In genomic region chr11:23719825-23720224, GRCm38 (mm10) we compare ENCODE assay signal across 27 mouse cellular contexts. TPM values are rescaled to one million over a fixed set of nuclear protein-coding genes. Genes with fewer than 3 reads are reported as not detected.
DNase-seq lines count a peak whose midpoint lies in the region; ATAC-seq and TF ChIP-seq lines count a peak whose summit lies in the region.
"Had no signal": no experiment of that assay in that cellular context is flagged by ENCODE, and none has a peak within 500 bp of the region (broad histone marks: within the 10 kb centered on the region; RNA-seq: fewer than 3 reads in every experiment).

No protein-coding gene starts in this region.

- H3K9me3 ChIP-seq in heart, embryonic 13.5 days: no peaks in the 10 kb centered on the region
- no peaks in the 10 kb centered on the region for H3K9me3 ChIP-seq in MEL (replicated peaks; ENCODE audit: insufficient read depth, low read length)
- H3K9me3 ChIP-seq in liver, embryonic 14.5 days (ENCODE audit: control insufficient read depth, low read length): no peaks in the 10 kb centered on the region
- H3K9me3 ChIP-seq: embryonic facial prominence, embryonic 10.5 days; embryonic facial prominence, embryonic 13.5 days; forebrain, embryonic 12.5 days; forebrain, embryonic 15.5 days; heart, embryonic 10.5 days; hindbrain, embryonic 10.5 days; hindbrain, embryonic 13.5 days; intestine, embryonic 15.5 days had no signal

- H3K79me2 ChIP-seq in MEL (ENCODE audit: control insufficient read depth, insufficient read depth, low read length, poor library complexity): no peaks in the 10 kb centered on the region

- TF ChIP-seq EP300 in MEL (IDR thresholded peaks at IDR 0.05; ENCODE audit: low read depth in 1 of 2, low read length in 2 of 2): peak; percentile 54 to 58; a peak in 2 of 4 replicates
- peak; percentile 36; the same call in 1 of the 2 replicates for TF ChIP-seq EP300 in liver, embryonic 14.5 days (IDR thresholded peaks at IDR 0.05; ENCODE audit: low read depth)

- H3K4me2 ChIP-seq in heart, embryonic 13.5 days: 0 out of 2 replicates have a peak overlapping the region, but pooled peaks have one; percentile 13
- H3K4me2 ChIP-seq in liver, embryonic 14.5 days (ENCODE audit: low read depth): no peak overlapping the region
- H3K4me2 ChIP-seq: embryonic facial prominence, embryonic 13.5 days; forebrain, embryonic 12.5 days; forebrain, embryonic 15.5 days; hindbrain, embryonic 13.5 days; intestine, embryonic 15.5 days had no signal

- no peak for TF ChIP-seq RAD21 in MEL (IDR thresholded peaks at IDR 0.05; ENCODE audit: low read depth, low read length)

- WGBS in heart, embryonic 13.5 days: 78% methylated on average over 3 of the region's 3 CpGs
- 39% methylated on average over 3 of the region's 3 CpGs for WGBS in liver, embryonic 14.5 days (ENCODE audit: insufficient replicate concordance)

- H3K27me3 ChIP-seq in heart, embryonic 13.5 days (replicated peaks): no peaks in the 10 kb centered on the region
- H3K27me3 ChIP-seq in MEL (ENCODE audit: control insufficient read depth in 1 of 2, insufficient read depth in 2 of 2, low read length in 2 of 2): no peaks in the 10 kb centered on the region
- H3K27me3 ChIP-seq in liver, embryonic 14.5 days (ENCODE audit: control insufficient read depth, insufficient read depth, low read length): no peaks in the 10 kb centered on the region
- H3K27me3 ChIP-seq: embryonic facial prominence, embryonic 13.5 days; forebrain, embryonic 12.5 days; forebrain, embryonic 15.5 days; hindbrain, embryonic 13.5 days; intestine, embryonic 15.5 days; Patski had no signal

- peaks cover 94% of the 10 kb centered on the region for H3K36me3 ChIP-seq in heart, embryonic 13.5 days
- H3K36me3 ChIP-seq in MEL (ENCODE audit: control insufficient read depth in 1 of 2, insufficient read depth in 2 of 2, low read length in 2 of 2): peaks cover 7 to 41% of the 10 kb centered on the region in 2 experiments
- peaks cover 10% of the 10 kb centered on the region for H3K36me3 ChIP-seq in liver, embryonic 14.5 days (replicated peaks; ENCODE audit: control insufficient read depth, insufficient read depth, low read depth)

- DNase-seq in heart, adult 11 months: peak; percentile 0
- no peak for DNase-seq in heart, adult 18-20 months
- no peak for DNase-seq in heart, postnatal 4 days
- DNase-seq in MEL (ENCODE audit: low read depth, low spot score): peak; percentile 27
- DNase-seq in liver, embryonic 14.5 days (ENCODE audit: low read depth in 3 of 3, low spot score in 3 of 3): no peak
- DNase-seq in right cerebral cortex, adult 2 months (ENCODE audit: low spot score in 2 of 2): no peak
- DNase-seq in left cerebral cortex, postnatal 10 days (ENCODE audit: extremely low spot score in 1 of 2, low spot score in 2 of 2): no peak
- DNase-seq: adrenal gland, postnatal 10 days; adrenal gland, postnatal 36 days; cerebellum, adult 11-12 months; cerebellum, adult 8-10 months; cerebellum, postnatal 10 days; cerebellum, postnatal 36 days; embryo, embryonic 11 days; gastrocnemius, postnatal 25 days had no signal

- no peak for TF ChIP-seq CTCF in MEL (IDR thresholded peaks at IDR 0.05 in 2 of 3, conservative IDR thresholded peaks at IDR 0.05 in 1 of 3; ENCODE audit: control insufficient read depth in 1 of 3, insufficient read depth in 1 of 3, low read depth in 2 of 3, low read length in 3 of 3, poor library complexity in 1 of 3, severe bottlenecking in 1 of 3)
- TF ChIP-seq CTCF in liver, embryonic 14.5 days (IDR thresholded peaks at IDR 0.05; ENCODE audit: low read depth): no peak

- no peak overlapping the region for H3K9ac ChIP-seq in heart, embryonic 13.5 days
- H3K9ac ChIP-seq in MEL (ENCODE audit: control insufficient read depth, low read depth, low read length, poor library complexity, severe bottlenecking): no peak overlapping the region
- no peak overlapping the region for H3K9ac ChIP-seq in liver, embryonic 14.5 days (replicated peaks)
- H3K9ac ChIP-seq: embryonic facial prominence, embryonic 13.5 days; forebrain, embryonic 12.5 days; forebrain, embryonic 15.5 days; hindbrain, embryonic 13.5 days; intestine, embryonic 15.5 days had no signal

- H3K27ac ChIP-seq in heart, embryonic 13.5 days (replicated peaks): no peak overlapping the region
- no peak overlapping the region for H3K27ac ChIP-seq in MEL (ENCODE audit: control insufficient read depth, low read depth, low read length)
- H3K27ac ChIP-seq in liver, embryonic 14.5 days: no peak overlapping the region
- H3K27ac ChIP-seq: embryonic facial prominence, embryonic 10.5 days; embryonic facial prominence, embryonic 13.5 days; forebrain, embryonic 12.5 days; forebrain, embryonic 15.5 days; heart, embryonic 10.5 days; hindbrain, embryonic 10.5 days; hindbrain, embryonic 13.5 days; intestine, embryonic 15.5 days had no signal

- no peak for ATAC-seq in heart, embryonic 13.5 days (ENCODE audit: extremely low read depth, insufficient number of reproducible peaks, low FRiP score, low TSS enrichment)
- ATAC-seq in liver, embryonic 14.5 days (ENCODE audit: insufficient read depth): no peak
- ATAC-seq: forebrain, embryonic 15.5 days; hindbrain, embryonic 16.5 days; intestine, embryonic 15.5 days; Patski had no signal

- intact Hi-C loops in left cerebral cortex, postnatal 10 days (cut with DNase I): no loop called here

- 0 out of 2 replicates have a peak overlapping the region, but pooled peaks have one; percentile 7 for H3K4me3 ChIP-seq in heart, embryonic 13.5 days
- H3K4me3 ChIP-seq in MEL (ENCODE audit: control insufficient read depth in 1 of 2, insufficient read depth in 1 of 2, low read depth in 2 of 2, low read length in 2 of 2): no peak overlapping the region
- H3K4me3 ChIP-seq in liver, embryonic 14.5 days (ENCODE audit: insufficient read depth in 1 of 2, low read depth in 2 of 2, low read length in 2 of 2): no peak overlapping the region
- H3K4me3 ChIP-seq: embryonic facial prominence, embryonic 10.5 days; embryonic facial prominence, embryonic 13.5 days; erythroblast, embryonic 14.5 days; forebrain, embryonic 12.5 days; forebrain, embryonic 15.5 days; heart, embryonic 10.5 days; hindbrain, embryonic 10.5 days; hindbrain, embryonic 13.5 days; intestine, embryonic 15.5 days had no signal

- H3K4me1 ChIP-seq in heart, embryonic 13.5 days: no peaks in the 10 kb centered on the region
- H3K4me1 ChIP-seq in MEL (ENCODE audit: control insufficient read depth in 1 of 2, insufficient read depth in 2 of 2, low read length in 2 of 2): peaks cover 2 to 7% of the 10 kb centered on the region in 2 experiments; a peak in 2 of 4 replicates
- peaks cover 3 to 6% of the 10 kb centered on the region in 2 experiments; a peak in 3 of 4 replicates for H3K4me1 ChIP-seq in liver, embryonic 14.5 days (replicated peaks; ENCODE audit: control insufficient read depth in 2 of 2, insufficient read depth in 2 of 2, low read length in 1 of 2)
- H3K4me1 ChIP-seq: embryonic facial prominence, embryonic 10.5 days; embryonic facial prominence, embryonic 13.5 days; forebrain, embryonic 15.5 days; heart, embryonic 10.5 days; hindbrain, embryonic 13.5 days; intestine, embryonic 15.5 days had no signal

- TF ChIP-seq POLR2A in MEL (IDR thresholded peaks at IDR 0.05; ENCODE audit: control insufficient read depth in 1 of 2, insufficient read depth in 1 of 2, low read depth in 1 of 2, low read length in 2 of 2, poor library complexity in 1 of 2): no peak

TF ChIP-seq in MEL, 35 proteins besides CTCF, POLR2A, EP300 and RAD21:
- no peak for TF ChIP-seq MYC (IDR thresholded peaks at IDR 0.05; ENCODE audit: low read depth, low read length)
- peak; percentile 66; the same call in 1 of the 2 replicates for TF ChIP-seq TCF12 (IDR thresholded peaks at IDR 0.05; ENCODE audit: low read depth, low read length)
- peak; percentile 71 for TF ChIP-seq GATA1 (IDR thresholded peaks at IDR 0.05; ENCODE audit: low read depth, low read length)
- peak; percentile 40; the same call in 1 of the 2 replicates for TF ChIP-seq RCOR1 (IDR thresholded peaks at IDR 0.05; ENCODE audit: low read depth, low read length)
- TF ChIP-seq ELF1 (IDR thresholded peaks at IDR 0.05; ENCODE audit: low read depth, low read length): no peak

RNA-seq across cellular contexts. Expression of gene Rel, which starts 50.9 kb away (rescaled TPM):
- 1 to 10 TPM; 5.7 to 7.7 TPM for total RNA-seq in heart, adult 18-20 months (2021)
- 1.3 and 1.4 TPM in 2 replicates for polyA plus RNA-seq in heart, embryonic 13.5 days (2015; fragmentation: Nextera tagmentation; extraction: Ambion mirVana)
- total RNA-seq in heart, postnatal 4 days (2021): 10 to 100 TPM in 1 of 2 experiments, 1 to 10 TPM in 1; 9.9 to 10.6 TPM
- 0.42 and 1.2 TPM in 2 replicates for total RNA-seq in MEL (2012; rRNA removed)
- 1 to 10 TPM in 1 of 2 experiments, not detected in 1; 2.5 TPM for polyA plus RNA-seq in MEL (2012; ENCODE audit: insufficient read depth in 1 of 2, insufficient read length in 2 of 2, low read depth in 1 of 2, low replicate concordance in 2 of 2, missing spikeins in 1 of 2)
- 0.52 and 0.55 TPM in 2 replicates for polyA plus RNA-seq in liver, embryonic 14.5 days (2012; rRNA removed)
- 0.37 and 0.52 TPM in 2 replicates for polyA plus RNA-seq in liver, embryonic 14.5 days (2014; fragmentation: Nextera tagmentation; extraction: Ambion mirVana)
- 1 to 10 TPM; 3.5 to 4.3 TPM for total RNA-seq in left cerebral cortex, postnatal 10 days (2021)

RNA-seq across cellular contexts. Expression of gene Pex13, which starts 54.1 kb away (rescaled TPM):
- total RNA-seq in heart, adult 18-20 months (2021): 10 to 100 TPM; 29.7 to 36.9 TPM
- polyA plus RNA-seq in heart, embryonic 13.5 days (2015; fragmentation: Nextera tagmentation; extraction: Ambion mirVana): 24.9 and 26.0 TPM in 2 replicates
- total RNA-seq in heart, postnatal 4 days (2021): 10 to 100 TPM; 26.0 to 30.3 TPM
- 24.7 and 32.1 TPM in 2 replicates for total RNA-seq in MEL (2012; rRNA removed)
- polyA plus RNA-seq in MEL (2012; ENCODE audit: insufficient read depth in 1 of 2, insufficient read length in 2 of 2, low read depth in 1 of 2, low replicate concordance in 2 of 2, missing spikeins in 1 of 2): 10 to 100 TPM in 1 of 2 experiments, not detected in 1; 24.7 TPM
- 2.7 and 3.5 TPM in 2 replicates for polyA plus RNA-seq in liver, embryonic 14.5 days (2012; rRNA removed)
- 12.2 and 13.0 TPM in 2 replicates for polyA plus RNA-seq in liver, embryonic 14.5 days (2014; fragmentation: Nextera tagmentation; extraction: Ambion mirVana)
- 10 to 100 TPM; 17.9 to 25.8 TPM for total RNA-seq in left cerebral cortex, postnatal 10 days (2021)

RNA-seq across cellular contexts. Expression of gene Pus10, which starts 54.4 kb away (rescaled TPM):
- total RNA-seq in heart, adult 18-20 months (2021): 10 to 100 TPM in 1 of 2 experiments, 1 to 10 TPM in 1; 8.8 to 11.0 TPM
- 11.8 and 12.0 TPM in 2 replicates for polyA plus RNA-seq in heart, embryonic 13.5 days (2015; fragmentation: Nextera tagmentation; extraction: Ambion mirVana)
- 10 to 100 TPM; 12.3 to 19.1 TPM for total RNA-seq in heart, postnatal 4 days (2021)
- 52.5 and 55.3 TPM in 2 replicates for total RNA-seq in MEL (2012; rRNA removed)
- polyA plus RNA-seq in MEL (2012; ENCODE audit: insufficient read depth in 1 of 2, insufficient read length in 2 of 2, low read depth in 1 of 2, low replicate concordance in 2 of 2, missing spikeins in 1 of 2): 100 to 1,000 TPM in 1 of 2 experiments, 10 to 100 TPM in 1; 43.4 to 416 TPM
- polyA plus RNA-seq in liver, embryonic 14.5 days (2012; rRNA removed): 3.2 and 6.1 TPM in 2 replicates
- polyA plus RNA-seq in liver, embryonic 14.5 days (2014; fragmentation: Nextera tagmentation; extraction: Ambion mirVana): 13.6 and 14.9 TPM in 2 replicates
- 10 to 100 TPM; 13.5 to 17.2 TPM for total RNA-seq in left cerebral cortex, postnatal 10 days (2021)

Comparison
In these comparisons a context has a peak if more than half of its experiments do, and no peak if none do; other contexts are left out.
1. DNase-seq: peak in heart, adult 11 months (single experiment) and MEL (single experiment); none in heart, adult 18-20 months (0 of 2), heart, postnatal 4 days (single experiment), liver, embryonic 14.5 days (0 of 3), right cerebral cortex, adult 2 months (0 of 2) and left cerebral cortex, postnatal 10 days (0 of 2).